In the genomic region with DNA sequence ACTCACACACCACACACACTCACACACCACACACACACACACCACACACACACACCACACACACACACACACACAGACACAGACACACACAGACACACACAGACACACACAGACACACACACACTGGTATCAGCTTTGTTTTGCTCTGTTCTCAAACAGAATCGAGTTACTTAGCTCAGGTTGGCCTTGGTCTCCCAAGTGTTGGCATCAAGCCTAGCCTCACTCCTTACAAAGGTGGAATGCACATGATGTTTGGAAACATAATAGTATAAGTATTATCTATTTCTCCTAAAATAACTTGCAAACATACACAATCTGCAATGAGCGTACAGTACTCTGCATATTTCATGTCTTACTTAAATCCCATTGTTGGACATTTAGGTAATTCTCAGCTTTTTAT, we compare ENCODE assay signal across 17 mouse cellular contexts. TPM values are rescaled to one million over a fixed set of nuclear protein-coding genes. Genes with fewer than 3 reads are reported as not detected.
A peak's percentile ranks its signal among the peaks of the same experiment; 100 is the strongest.
DNase-seq lines count a peak whose midpoint lies in the region; ATAC-seq and TF ChIP-seq lines count a peak whose summit lies in the region.
"Had no signal": no experiment of that assay in that cellular context is flagged by ENCODE, and none has a peak within 500 bp of the region (broad histone marks: within the 10 kb centered on the region; RNA-seq: fewer than 3 reads in every experiment).

No protein-coding gene starts in this region.

- intact Hi-C loops in heart, postnatal 10 days (cut with DNase I): loop anchor here (5.0 kb wide), 1 partner anchor 85 kb away; no protein-coding TSS in a partner anchor

- no peak for TF ChIP-seq POLR2A in embryonic fibroblast, embryonic 13.5 days (IDR thresholded peaks at IDR 0.05; ENCODE audit: low read depth, low read length)
- TF ChIP-seq POLR2A in small intestine, adult 2 months (IDR thresholded peaks at IDR 0.05; ENCODE audit: low read depth, low read length): no peak

- WGBS in heart, embryonic 12.5 days: 70% methylated on average over 2 of the region's 2 CpGs
- WGBS in lung, postnatal 0 days: 24% methylated on average over 2 of the region's 2 CpGs
- WGBS in small intestine, adult 2 months: 41% methylated on average over 2 of the region's 2 CpGs

- TF ChIP-seq EP300 in lung, postnatal 0 days (IDR thresholded peaks at IDR 0.05): no peak

- TF ChIP-seq CTCF in lung, postnatal 0 days (IDR thresholded peaks at IDR 0.05): no peak
- TF ChIP-seq CTCF in embryonic fibroblast, embryonic 13.5 days (IDR thresholded peaks at IDR 0.05; ENCODE audit: borderline replicate concordance, insufficient read depth, low read length): no peak
- no peak for TF ChIP-seq CTCF in small intestine, adult 2 months (IDR thresholded peaks at IDR 0.05; ENCODE audit: extremely low read depth, insufficient read length, insufficient replicate concordance, low read depth, low read length)

- DNase-seq in heart, postnatal 10 days: no peak
- peak; percentile 39 for DNase-seq in lung, postnatal 0 days (ENCODE audit: low spot score)
- no peak for DNase-seq in lung, postnatal 25 days (ENCODE audit: low spot score)
- DNase-seq in layer of hippocampus, adult 9-10 months (ENCODE audit: low spot score): no peak
- DNase-seq: adrenal gland, adult 2 months; cerebellum, adult 11-12 months; kidney, adult 11 months; right cerebral cortex, postnatal 25 days had no signal

- H3K9ac ChIP-seq in heart, embryonic 12.5 days: no peak overlapping the region
- H3K9ac ChIP-seq in lung, postnatal 0 days (replicated peaks; ENCODE audit: low read depth): no peak overlapping the region

- no peak overlapping the region for H3K27ac ChIP-seq in heart, embryonic 12.5 days (ENCODE audit: poor library complexity, severe bottlenecking)
- H3K27ac ChIP-seq in lung, postnatal 0 days (ENCODE audit: low read length): no peak overlapping the region
- no peak overlapping the region for H3K27ac ChIP-seq in embryonic fibroblast, embryonic 13.5 days (ENCODE audit: insufficient read depth, low read length)
- 0 out of 2 replicates have a peak overlapping the region, but pooled peaks have one; percentile 27 for H3K27ac ChIP-seq in small intestine, adult 2 months (ENCODE audit: insufficient read depth, low read depth, low read length)

- peaks cover 24% of the 10 kb centered on the region for H3K27me3 ChIP-seq in heart, embryonic 12.5 days (replicated peaks)
- no peaks in the 10 kb centered on the region for H3K27me3 ChIP-seq in lung, postnatal 0 days (replicated peaks; ENCODE audit: insufficient read depth, low read length)
- H3K27me3 ChIP-seq in small intestine, adult 2 months (ENCODE audit: control insufficient read depth, insufficient read depth, low read length): peaks cover 4% of the 10 kb centered on the region; the same call in 1 of the 2 replicates

- no peak overlapping the region for H3K4me3 ChIP-seq in heart, embryonic 12.5 days
- H3K4me3 ChIP-seq in lung, postnatal 0 days (ENCODE audit: low read depth, low read length): no peak overlapping the region
- H3K4me3 ChIP-seq in embryonic fibroblast, embryonic 13.5 days (ENCODE audit: insufficient read depth, low read length): 0 out of 2 replicates have a peak overlapping the region, but pooled peaks have one; percentile 9
- H3K4me3 ChIP-seq in small intestine, adult 2 months (ENCODE audit: low read depth, low read length): no peak overlapping the region
- H3K4me3 ChIP-seq: megakaryocyte, embryonic 14.5 days had no signal

- peaks cover 46% of the 10 kb centered on the region for H3K4me1 ChIP-seq in heart, embryonic 12.5 days (replicated peaks)
- peaks cover 16% of the 10 kb centered on the region; the same call in 1 of the 2 replicates for H3K4me1 ChIP-seq in lung, postnatal 0 days (ENCODE audit: insufficient read depth, low read depth, low read length)
- H3K4me1 ChIP-seq in embryonic fibroblast, embryonic 13.5 days (ENCODE audit: control insufficient read depth, insufficient read depth, low read length): peaks cover 21% of the 10 kb centered on the region
- no peaks in the 10 kb centered on the region for H3K4me1 ChIP-seq in small intestine, adult 2 months (ENCODE audit: control insufficient read depth, insufficient read depth, insufficient read length, low read length)

- no peak for ATAC-seq in heart, embryonic 12.5 days (ENCODE audit: insufficient number of reproducible peaks, low FRiP score)
- no peak for ATAC-seq in lung, postnatal 0 days
- ATAC-seq in activated CD4-positive, CD25-positive, alpha-beta regulatory T cell, adult 4 months: no peak

- 0 out of 2 replicates have a peak overlapping the region, but pooled peaks have one; percentile 13 for H3K4me2 ChIP-seq in heart, embryonic 12.5 days
- peak overlapping the region; percentile 77 for H3K4me2 ChIP-seq in lung, postnatal 0 days (replicated peaks; ENCODE audit: low read depth, low read length)

- no peaks in the 10 kb centered on the region for H3K36me3 ChIP-seq in heart, embryonic 12.5 days
- H3K36me3 ChIP-seq in lung, postnatal 0 days (ENCODE audit: insufficient read depth, low read length): no peaks in the 10 kb centered on the region
- no peaks in the 10 kb centered on the region for H3K36me3 ChIP-seq in small intestine, adult 2 months (ENCODE audit: control insufficient read depth, insufficient read depth, low read length)

- no peaks in the 10 kb centered on the region for H3K9me3 ChIP-seq in heart, embryonic 12.5 days (replicated peaks)
- no peaks in the 10 kb centered on the region for H3K9me3 ChIP-seq in lung, postnatal 0 days (ENCODE audit: low read length)
- H3K9me3 ChIP-seq: megakaryocyte, embryonic 14.5 days had no signal

RNA-seq across cellular contexts. Expression of a gene that starts 3.2 kb away (rescaled TPM):
- polyA plus RNA-seq in heart, embryonic 12.5 days (2016; fragmentation: Nextera tagmentation; extraction: Ambion mirVana): 3.6 and 4.3 TPM in 2 replicates
- total RNA-seq in heart, postnatal 10 days (2021): 10 to 100 TPM; 32.3 to 33.0 TPM
- 11.7 and 13.9 TPM in 2 replicates for polyA plus RNA-seq in lung, postnatal 0 days (2015; fragmentation: Nextera tagmentation; extraction: Ambion mirVana)
- polyA plus RNA-seq in embryonic fibroblast, embryonic 13.5 days (2011; ENCODE audit: insufficient read length, low read depth, missing spikeins): 172 and 200 TPM in 2 replicates
- polyA plus RNA-seq in small intestine, adult 2 months (2012; rRNA removed): 3.9 TPM in 2 replicates
- polyA plus RNA-seq in activated CD4-positive, CD25-positive, alpha-beta regulatory T cell, adult 4 months (2017; shearing (Covaris generic)): under 1 TPM in 1 of 2 experiments, not detected in 1; 0.37 TPM

RNA-seq across cellular contexts. Expression of a gene that starts 18.4 kb away (rescaled TPM):
- not detected in 2 replicates for polyA plus RNA-seq in heart, embryonic 12.5 days (2016; fragmentation: Nextera tagmentation; extraction: Ambion mirVana)
- not detected for total RNA-seq in heart, postnatal 10 days (2021)
- 0.11 and 0.31 TPM in 2 replicates for polyA plus RNA-seq in lung, postnatal 0 days (2015; fragmentation: Nextera tagmentation; extraction: Ambion mirVana)
- polyA plus RNA-seq in embryonic fibroblast, embryonic 13.5 days (2011; ENCODE audit: insufficient read length, low read depth, missing spikeins): not detected in 2 replicates
- 5.3 and 1,990 TPM in 2 replicates for polyA plus RNA-seq in small intestine, adult 2 months (2012; rRNA removed)
- not detected for polyA plus RNA-seq in activated CD4-positive, CD25-positive, alpha-beta regulatory T cell, adult 4 months (2017; shearing (Covaris generic))
- total RNA-seq: adrenal gland, adult 2 months; layer of hippocampus, adult 18-20 months; liver, adult 2 months had no signal
- polyA plus RNA-seq: embryonic facial prominence, embryonic 11.5 days; liver, adult 2 months; neural tube, embryonic 11.5 days had no signal

RNA-seq across cellular contexts. Expression of a gene that starts 40.8 kb away (rescaled TPM):
- not detected in 2 replicates for polyA plus RNA-seq in heart, embryonic 12.5 days (2016; fragmentation: Nextera tagmentation; extraction: Ambion mirVana)
- total RNA-seq in heart, postnatal 10 days (2021): not detected
- polyA plus RNA-seq in lung, postnatal 0 days (2015; fragmentation: Nextera tagmentation; extraction: Ambion mirVana): 0.20 TPM in 1 of 2 replicates, not detected in the other
- polyA plus RNA-seq in embryonic fibroblast, embryonic 13.5 days (2011; ENCODE audit: insufficient read length, low read depth, missing spikeins): not detected in 2 replicates
- polyA plus RNA-seq in small intestine, adult 2 months (2012; rRNA removed): 4.6 and 2,019 TPM in 2 replicates
- polyA plus RNA-seq in activated CD4-positive, CD25-positive, alpha-beta regulatory T cell, adult 4 months (2017; shearing (Covaris generic)): not detected
- total RNA-seq: adrenal gland, adult 2 months; layer of hippocampus, adult 18-20 months; liver, adult 2 months had no signal
- polyA plus RNA-seq: adrenal gland, adult 2 months; embryonic facial prominence, embryonic 11.5 days; liver, adult 2 months; neural tube, embryonic 11.5 days had no signal

RNA-seq across cellular contexts. Expression of a gene that starts 56.4 kb away (rescaled TPM):
- 2.1 and 2.5 TPM in 2 replicates for polyA plus RNA-seq in heart, embryonic 12.5 days (2016; fragmentation: Nextera tagmentation; extraction: Ambion mirVana)
- 1 to 10 TPM; 1.1 to 1.7 TPM for total RNA-seq in heart, postnatal 10 days (2021)
- 5.2 and 6.1 TPM in 2 replicates for polyA plus RNA-seq in lung, postnatal 0 days (2015; fragmentation: Nextera tagmentation; extraction: Ambion mirVana)
- not detected in 2 replicates for polyA plus RNA-seq in embryonic fibroblast, embryonic 13.5 days (2011; ENCODE audit: insufficient read length, low read depth, missing spikeins)
- 6.3 and 2,866 TPM in 2 replicates for polyA plus RNA-seq in small intestine, adult 2 months (2012; rRNA removed)
- polyA plus RNA-seq in activated CD4-positive, CD25-positive, alpha-beta regulatory T cell, adult 4 months (2017; shearing (Covaris generic)): not detected
- total RNA-seq: liver, adult 2 months had no signal
- polyA plus RNA-seq: liver, adult 2 months; neural tube, embryonic 11.5 days had no signal

Comparison
In these comparisons a context has a peak if more than half of its experiments do, and no peak if none do; other contexts are left out.
1. RNA of a gene that starts 3.2 kb away (polyA plus RNA-seq): 172 to 200 TPM in embryonic fibroblast, embryonic 13.5 days; 11.7 to 13.9 TPM in lung, postnatal 0 days, 3.9 TPM in small intestine, adult 2 months, 3.6 to 4.3 TPM in heart, embryonic 12.5 days and 0.37 TPM in activated CD4-positive, CD25-positive, alpha-beta regulatory T cell, adult 4 months; every median in the first group is over 10 times any median in the second.